Mouse (Mus musculus) embryonic facial prominence, embryonic 15.5 days (tissue): ENCODE results near the gene Prl. TPM values are rescaled to one million over a fixed set of nuclear protein-coding genes. Genes with fewer than 3 reads are reported as not detected.
"Not testable (repeated sequence)": the region's sequence is repeated elsewhere in the genome, so short reads cannot be mapped to it uniquely, and the experiment has no call there.

ENCODE experiments used
- ATAC-seq: fragments of 200-750 bp; cut with Nextera tagmentation; 2 replicates; pipeline ENCODE4 v1.8.0; 2017; ENCODE audit warnings: low read depth, moderate TSS enrichment; ENCODE audit not compliant: insufficient number of reproducible peaks, low FRiP score, low TSS enrichment
- H3K27ac ChIP-seq: fragments of 300-500 bp; sonication (generic); replicated peaks from 2 replicates; pipeline ENCODE4 v1.5.1; 2015; ENCODE audit warnings: mild to moderate bottlenecking, inconsistent platforms
- H3K27me3 ChIP-seq: fragments of 300-500 bp; sonication (generic); 2 replicates; pipeline ENCODE4 v1.6.1; 2015; ENCODE audit warnings: inconsistent platforms
- H3K36me3 ChIP-seq: fragments of 300-500 bp; sonication (generic); 2 replicates; pipeline ENCODE4 v1.6.1; 2015; ENCODE audit warnings: mild to moderate bottlenecking, inconsistent platforms
- H3K4me1 ChIP-seq: fragments of 300-500 bp; sonication (generic); 2 replicates; pipeline ENCODE4 v1.6.1; 2015; ENCODE audit warnings: inconsistent platforms
- H3K4me2 ChIP-seq: fragments of 300-500 bp; sonication (generic); replicated peaks from 2 replicates; pipeline ENCODE4 v1.6.1; 2015; ENCODE audit warnings: mild to moderate bottlenecking, inconsistent platforms
- H3K4me3 ChIP-seq: fragments of 300-500 bp; sonication (generic); replicated peaks from 2 replicates; pipeline ENCODE4 v1.5.1; 2015; ENCODE audit warnings: mild to moderate bottlenecking, inconsistent platforms
- H3K9ac ChIP-seq: fragments of 300-500 bp; sonication (generic); 2 replicates; pipeline ENCODE4 v1.6.1; 2015; ENCODE audit warnings: inconsistent platforms
- H3K9me3 ChIP-seq: fragments of 300-500 bp; sonication (generic); replicated peaks from 2 replicates; pipeline ENCODE4 v1.6.1; 2016; ENCODE audit warnings: inconsistent platforms
- WGBS: fragments of 180-500 bp; shearing (Covaris S2); methylation state at CpG from one replicate; pipeline ENCODE4 v1.1.7; 2015; 5-methylcytosine and 5-hydroxymethylcytosine counted together
- polyA plus RNA-seq: library from polyadenylated mRNA; unstranded; fragments of >200 nt; fragmentation: Nextera tagmentation; extraction: Ambion mirVana; gene quantifications from 2 replicates; pipeline ENCODE4 v1.2.1, GENCODE M21; 2015

Prl gene
- polyA plus RNA-seq: not detected in 2 replicates

- Histone ChIP-seq H3K4me3 (no peak within 1 kb of the TSS), H3K27me3 (no peaks in the 10 kb centered on the region), H3K4me1 (no peaks in the 10 kb centered on the region), H3K9ac (no peak within 1 kb of the TSS), H3K9me3 (no peaks in the 10 kb centered on the region), H3K27ac (no peak within 1 kb of the TSS), H3K36me3 (no peaks in the 10 kb centered on the region), H3K4me2 (no peak within 1 kb of the TSS)
- WGBS: 78% methylated on average over 1 of the region's 1 CpGs
- ATAC-seq: no peak
Measured at GRCm38 (mm10) chr13:27057270-27057669, at the start of gene Prl. TSS of gene Prl (plus strand) at chr13:27057570.

GRCm38 (mm10) chr13:27026614-27027013, 30.8 kb upstream of the Prl start:
- no peak overlapping the region for H3K4me3 ChIP-seq
- no peaks in the 10 kb centered on the region for H3K36me3 ChIP-seq
- no peaks in the 10 kb centered on the region for H3K27me3 ChIP-seq
- ATAC-seq: no peak
- 71% methylated on average over 1 of the region's 1 CpGs for WGBS
- no peaks in the 10 kb centered on the region for H3K9me3 ChIP-seq
- 0 out of 2 replicates have a peak, but pooled peaks cover 1% of the 10 kb centered on the region for H3K4me1 ChIP-seq
- no peak overlapping the region for H3K27ac ChIP-seq
- no peak overlapping the region for H3K4me2 ChIP-seq
- no peak overlapping the region for H3K9ac ChIP-seq

- no peak overlapping the region for H3K9ac ChIP-seq
- H3K27me3 ChIP-seq: no peaks in the 10 kb centered on the region
- WGBS: 84% methylated on average over 1 of the region's 1 CpGs
- ATAC-seq: no peak
- 0 out of 2 replicates have a peak, but pooled peaks cover 6% of the 10 kb centered on the region for H3K4me1 ChIP-seq
- no peak overlapping the region for H3K4me2 ChIP-seq
- no peaks in the 10 kb centered on the region for H3K36me3 ChIP-seq
- no peak overlapping the region for H3K27ac ChIP-seq
- no peak overlapping the region for H3K4me3 ChIP-seq
- H3K9me3 ChIP-seq: no peaks in the 10 kb centered on the region
Measured at GRCm38 (mm10) chr13:27027376-27027775, 30.0 kb upstream of the Prl start.

- ATAC-seq: no peak
- H3K27me3 ChIP-seq: no peaks in the 10 kb centered on the region
- H3K36me3 ChIP-seq: no peaks in the 10 kb centered on the region
- 88% methylated on average over 2 of the region's 2 CpGs for WGBS
- H3K4me3 ChIP-seq: no peak overlapping the region
- 0 out of 2 replicates have a peak, but pooled peaks cover 6% of the 10 kb centered on the region for H3K4me1 ChIP-seq
- no peak overlapping the region for H3K4me2 ChIP-seq
- H3K9me3 ChIP-seq: no peaks in the 10 kb centered on the region
- no peak overlapping the region for H3K9ac ChIP-seq
- H3K27ac ChIP-seq: no peak overlapping the region
Measured at GRCm38 (mm10) chr13:27028501-27029240, 28.7 kb upstream of the Prl start.

- no peaks in the 10 kb centered on the region for H3K36me3 ChIP-seq
- H3K4me2 ChIP-seq: no peak overlapping the region
- no peak overlapping the region for H3K4me3 ChIP-seq
- 16% methylated on average over 4 of the region's 4 CpGs for WGBS
- no peaks in the 10 kb centered on the region for H3K9me3 ChIP-seq
- no peak for ATAC-seq
- 0 out of 2 replicates have a peak, but pooled peaks cover 6% of the 10 kb centered on the region for H3K4me1 ChIP-seq
- no peak overlapping the region for H3K9ac ChIP-seq
- no peak overlapping the region for H3K27ac ChIP-seq
- no peaks in the 10 kb centered on the region for H3K27me3 ChIP-seq
Measured at GRCm38 (mm10) chr13:27031101-27031852, 26.1 kb upstream of the Prl start.

GRCm38 (mm10) chr13:27031853-27032240, 25.5 kb upstream of the Prl start:
- 46% methylated on average over 1 of the region's 1 CpGs for WGBS
- no peak for ATAC-seq
- Histone ChIP-seq H3K27me3 (no peaks in the 10 kb centered on the region), H3K4me2 (no peak overlapping the region), H3K4me1 (0 out of 2 replicates have a peak, but pooled peaks cover 6% of the 10 kb centered on the region), H3K9me3 (no peaks in the 10 kb centered on the region), H3K27ac (0 out of 2 replicates have a peak overlapping the region, but pooled peaks have one; percentile 7), H3K36me3 (no peaks in the 10 kb centered on the region), H3K4me3 (no peak overlapping the region), H3K9ac (no peak overlapping the region)

- H3K4me2 ChIP-seq: no peak overlapping the region
- H3K4me3 ChIP-seq: no peak overlapping the region
- no peaks in the 10 kb centered on the region for H3K9me3 ChIP-seq
- no peak overlapping the region for H3K9ac ChIP-seq
- H3K27ac ChIP-seq: no peak overlapping the region
- 84% methylated on average over 2 of the region's 2 CpGs for whole genome bisulfite sequencing
- no peak for ATAC-seq
- H3K4me1 ChIP-seq: 0 out of 2 replicates have a peak, but pooled peaks cover 6% of the 10 kb centered on the region
- no peaks in the 10 kb centered on the region for H3K36me3 ChIP-seq
- H3K27me3 ChIP-seq: no peaks in the 10 kb centered on the region
Measured at GRCm38 (mm10) chr13:27032998-27033397, 24.4 kb upstream of the Prl start.

GRCm38 (mm10) chr13:27042185-27042584, 15.2 kb upstream of the Prl start:
- Histone ChIP-seq H3K27me3 (no peaks in the 10 kb centered on the region), H3K36me3 (no peaks in the 10 kb centered on the region), H3K4me2 (no peak overlapping the region), H3K4me1 (no peaks in the 10 kb centered on the region), H3K27ac (no peak overlapping the region), H3K9ac (no peak overlapping the region), H3K9me3 (no peaks in the 10 kb centered on the region), H3K4me3 (no peak overlapping the region)
- WGBS: 75% methylated on average over 2 of the region's 2 CpGs
- no peak for ATAC-seq

GRCm38 (mm10) chr13:27043326-27043725, 14.0 kb upstream of the Prl start:
- Histone ChIP-seq H3K27me3 (no peaks in the 10 kb centered on the region), H3K4me1 (no peaks in the 10 kb centered on the region), H3K4me2 (no peak overlapping the region), H3K27ac (no peak overlapping the region), H3K9ac (no peak overlapping the region), H3K36me3 (no peaks in the 10 kb centered on the region), H3K4me3 (no peak overlapping the region), H3K9me3 (no peaks in the 10 kb centered on the region)
- no peak for ATAC-seq
- 91% methylated on average over 1 of the region's 1 CpGs for WGBS

GRCm38 (mm10) chr13:27059177-27059576, 1.8 kb downstream of the Prl start:
- no peaks in the 10 kb centered on the region for H3K9me3 ChIP-seq
- H3K4me1 ChIP-seq: no peaks in the 10 kb centered on the region
- H3K27me3 ChIP-seq: no peaks in the 10 kb centered on the region
- no peak overlapping the region for H3K27ac ChIP-seq
- H3K9ac ChIP-seq: no peak overlapping the region
- no peak overlapping the region for H3K4me2 ChIP-seq
- H3K36me3 ChIP-seq: no peaks in the 10 kb centered on the region
- 77% methylated on average over 7 of the region's 7 CpGs for WGBS
- ATAC-seq: no peak
- H3K4me3 ChIP-seq: no peak overlapping the region

GRCm38 (mm10) chr13:27093890-27094289, 36.5 kb downstream of the Prl start, which contains the start of gene Prl3d1:
TSS of gene Prl3d1 (plus strand) at chr13:27094190.
- H3K9ac ChIP-seq, H3K27ac ChIP-seq, H3K9me3 ChIP-seq, H3K4me3 ChIP-seq, H3K27me3 ChIP-seq, H3K36me3 ChIP-seq, H3K4me2 ChIP-seq, H3K4me1 ChIP-seq, ATAC-seq: not testable (repeated sequence)
- WGBS: 89% methylated on average over 5 of the region's 5 CpGs
